Mouse (Mus musculus): ENCODE results near the gene A3galt2.

A3galt2 gene

GRCm38 (mm10) chr4:128755064-128755463, at the start of gene A3galt2:
Gene A3galt2, plus strand, starts transcription at chr4:128755364.
- DNase-seq (ENCODE audit: low read depth, low spot score): no peak

- DNase-seq (ENCODE audit: low read depth, low spot score): no peak
Measured at GRCm38 (mm10) chr4:128706626-128707025, 48.5 kb upstream of the A3galt2 start.

GRCm38 (mm10) chr4:128707384-128707783, 47.8 kb upstream of the A3galt2 start:
- no peak for DNase-seq (ENCODE audit: low read depth, low spot score)

GRCm38 (mm10) chr4:128709061-128709780, 45.9 kb upstream of the A3galt2 start:
- DNase-seq (ENCODE audit: low read depth, low spot score): no peak

- DNase-seq (ENCODE audit: low read depth, low spot score): no peak
Measured at GRCm38 (mm10) chr4:128709781-128710166, 45.4 kb upstream of the A3galt2 start.

GRCm38 (mm10) chr4:128710286-128710685, 44.9 kb upstream of the A3galt2 start:
- DNase-seq (ENCODE audit: low read depth, low spot score): no peak

GRCm38 (mm10) chr4:128710800-128711199, 44.4 kb upstream of the A3galt2 start:
- no peak for DNase-seq (ENCODE audit: low read depth, low spot score)

GRCm38 (mm10) chr4:128711455-128712135, 43.6 kb upstream of the A3galt2 start:
- peak; percentile 92 for DNase-seq (ENCODE audit: low read depth, low spot score)

GRCm38 (mm10) chr4:128712136-128712655, 43.0 kb upstream of the A3galt2 start:
- peak; percentile 27 for DNase-seq (ENCODE audit: low read depth, low spot score)

- DNase-seq (ENCODE audit: low read depth, low spot score): peak; percentile 40
Measured at GRCm38 (mm10) chr4:128712941-128713340, 42.2 kb upstream of the A3galt2 start.

GRCm38 (mm10) chr4:128715241-128716204, 39.6 kb upstream of the A3galt2 start:
- DNase-seq (ENCODE audit: low read depth, low spot score): no peak

- no peak for DNase-seq (ENCODE audit: low read depth, low spot score)
Measured at GRCm38 (mm10) chr4:128716279-128716678, 38.9 kb upstream of the A3galt2 start.

GRCm38 (mm10) chr4:128716731-128717130, 38.4 kb upstream of the A3galt2 start:
- DNase-seq (ENCODE audit: low read depth, low spot score): no peak

- no peak for DNase-seq (ENCODE audit: low read depth, low spot score)
Measured at GRCm38 (mm10) chr4:128720110-128720509, 35.1 kb upstream of the A3galt2 start.

- no peak for DNase-seq (ENCODE audit: low read depth, low spot score)
Measured at GRCm38 (mm10) chr4:128721061-128721648, 34.0 kb upstream of the A3galt2 start.

GRCm38 (mm10) chr4:128721761-128722160, 33.4 kb upstream of the A3galt2 start:
- no peak for DNase-seq (ENCODE audit: low read depth, low spot score)

GRCm38 (mm10) chr4:128722932-128723331, 32.2 kb upstream of the A3galt2 start:
- no peak for DNase-seq (ENCODE audit: low read depth, low spot score)

- DNase-seq (ENCODE audit: low read depth, low spot score): no peak
Measured at GRCm38 (mm10) chr4:128723431-128723830, 31.7 kb upstream of the A3galt2 start.

- DNase-seq (ENCODE audit: low read depth, low spot score): no peak
Measured at GRCm38 (mm10) chr4:128724059-128724458, 31.1 kb upstream of the A3galt2 start.

GRCm38 (mm10) chr4:128727019-128727720, 28.0 kb upstream of the A3galt2 start:
- DNase-seq (ENCODE audit: low read depth, low spot score): peak; percentile 86

Data from CD4-positive helper T cell, adult 2 months (primary cell).